Mouse (Mus musculus) heart, postnatal 25 days (tissue): ENCODE data around the gene Sh3bgrl3. TPM values are rescaled to one million over a fixed set of nuclear protein-coding genes. Genes with fewer than 3 reads are reported as not detected.
A peak's percentile ranks its signal among the peaks of the same experiment; 100 is the strongest.

Source experiments
- DNase-seq: peaks from one replicate; pipeline ENCODE4 v3.0.0; 2022; ENCODE audit warnings: low spot score
- intact Hi-C: fragments of 180-260 bp; cut with DNase I; formaldehyde crosslinking; loops from one replicate; pipeline ENCODE4 v1.15.1; 2025
- total RNA-seq, 2 experiments: library from RNA; stranded (reverse); gene quantifications; 2 replicates each; pipeline ENCODE4 v1.2.3; 2021

The Sh3bgrl3 gene
- total RNA-seq, 2 experiments from 2014 or later = 38.8 to 41.8 TPM

DNA sequence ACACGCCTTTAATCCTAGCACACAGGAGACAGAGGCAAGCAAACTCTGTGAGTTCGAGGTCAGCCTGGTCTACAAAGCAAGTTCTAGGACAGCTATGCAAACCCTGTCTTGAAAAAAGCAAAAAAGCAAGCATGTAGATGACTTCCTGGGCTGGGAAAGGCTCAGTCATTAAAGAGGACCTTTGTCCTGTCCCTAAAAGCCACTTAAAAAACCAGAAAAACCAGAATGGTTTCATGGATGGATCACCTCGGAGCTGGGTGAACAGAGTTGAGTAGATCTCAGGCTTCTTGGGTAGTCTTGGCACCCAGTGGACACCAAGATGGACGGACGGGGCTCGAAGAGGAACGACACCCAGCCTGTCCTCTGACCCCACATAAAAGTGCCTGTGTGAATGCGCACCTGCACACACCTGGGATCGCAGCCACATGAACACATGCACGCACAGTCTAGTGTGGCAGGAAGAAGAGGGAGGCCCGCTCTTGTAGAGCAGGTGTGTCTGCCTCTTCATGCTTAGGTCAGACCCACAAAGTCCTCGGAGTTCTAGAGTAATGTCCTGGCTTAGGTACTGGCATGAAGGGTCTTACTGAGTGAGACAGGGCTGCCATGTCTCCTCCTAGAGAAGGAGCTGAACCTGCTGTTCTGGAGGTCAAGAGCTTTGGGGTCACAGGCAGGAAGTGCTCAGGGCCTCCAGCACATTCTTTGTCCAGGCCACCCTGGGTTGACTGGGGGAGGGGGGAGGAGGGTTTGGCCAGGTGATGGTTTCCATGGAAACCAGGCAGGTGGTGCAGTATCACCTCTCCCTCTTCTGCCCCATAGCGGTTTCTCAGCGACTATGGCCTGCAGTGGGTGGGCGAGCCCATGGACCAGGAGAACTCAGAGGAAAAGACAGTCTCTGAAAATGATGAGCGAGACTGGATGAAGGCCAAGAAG lies 13.1 kb downstream of the Sh3bgrl3 start:
- DNase-seq = no peak
- intact Hi-C loops = no loop called here

DNA sequence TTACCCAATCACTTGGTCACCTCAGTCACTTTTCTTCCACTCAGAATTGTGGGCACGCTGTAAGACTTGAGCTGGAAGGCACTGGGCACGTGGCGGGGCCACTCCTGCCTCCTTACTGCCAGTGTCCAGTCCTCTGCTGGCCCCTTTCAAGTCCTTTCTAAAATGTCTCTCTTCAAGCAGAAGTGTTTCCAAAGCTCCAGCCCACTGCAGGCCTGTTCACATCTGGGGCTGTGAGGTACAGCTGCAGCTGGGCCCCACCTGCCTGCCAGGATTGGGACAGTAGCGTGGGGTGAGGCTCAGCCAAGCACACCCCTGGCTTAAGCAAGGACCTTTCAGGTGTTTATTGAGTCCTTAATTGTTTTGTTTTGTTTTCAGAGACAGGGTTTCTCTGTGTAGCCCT lies 14.6 kb downstream of the Sh3bgrl3 start:
- no peak for DNase-seq
- intact Hi-C loops = no loop called here

- DNase-seq = no peak
- intact Hi-C loops = no loop called here
Measured at GRCm38 (mm10) chr4:134113356-134113994, 15.1 kb downstream of the Sh3bgrl3 start.

DNA sequence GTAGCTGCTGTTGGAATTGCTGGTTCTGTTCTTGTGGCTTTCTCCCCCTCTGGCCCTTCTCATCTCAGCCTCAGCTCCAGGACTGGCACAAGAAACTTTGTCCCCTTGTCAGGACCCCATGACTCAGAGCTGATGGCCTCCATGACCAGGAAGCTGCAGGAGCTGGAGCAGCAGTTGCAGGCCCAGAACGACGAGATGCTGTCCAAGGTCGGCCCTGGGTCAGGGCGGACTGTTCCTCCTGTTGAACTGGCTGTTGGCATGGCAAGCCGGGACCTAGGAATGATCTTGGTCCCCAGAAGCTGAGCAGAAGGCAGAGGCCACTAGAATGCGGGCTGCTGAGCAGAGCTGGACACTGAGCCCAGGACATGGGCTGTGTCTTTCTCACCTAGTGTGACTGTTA lies 16.2 kb downstream of the Sh3bgrl3 start:
- DNase-seq = no peak
- intact Hi-C loops = no loop called here

- intact Hi-C loops = no loop called here
- no peak for DNase-seq
Measured at GRCm38 (mm10) chr4:134110653-134111052, 17.9 kb downstream of the Sh3bgrl3 start.

- intact Hi-C loops = no loop called here
- DNase-seq = no peak
Measured at GRCm38 (mm10) chr4:134108196-134108595, 20.4 kb downstream of the Sh3bgrl3 start.

DNA sequence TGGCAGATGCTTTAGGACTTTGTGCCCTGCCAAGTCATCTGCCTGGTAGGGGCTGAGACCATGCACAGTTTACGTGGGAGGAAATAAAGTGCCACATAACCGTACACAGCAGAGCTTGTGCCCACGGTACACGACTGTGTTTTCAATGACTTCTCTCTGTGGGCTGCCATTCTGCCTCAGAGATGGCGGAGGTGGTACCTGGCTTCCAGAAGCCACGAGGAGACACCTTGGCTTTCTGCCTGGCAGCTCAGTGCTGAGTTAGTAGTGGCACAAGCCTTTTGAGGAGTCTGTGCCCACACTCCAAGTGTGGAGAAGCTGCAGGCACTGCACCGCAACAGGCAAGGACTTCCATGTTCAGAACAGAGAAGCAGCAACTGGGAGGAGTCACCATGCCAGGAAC lies 20.9 kb downstream of the Sh3bgrl3 start:
- no peak for DNase-seq
- intact Hi-C loops = no loop called here

- intact Hi-C loops = no loop called here
- no peak for DNase-seq
Measured at GRCm38 (mm10) chr4:134106105-134106504, 22.5 kb downstream of the Sh3bgrl3 start.

- intact Hi-C loops = no loop called here
- no peak for DNase-seq
Measured at GRCm38 (mm10) chr4:134102742-134103119, 25.9 kb downstream of the Sh3bgrl3 start.

GRCm38 (mm10) chr4:134101979-134102741 lies 26.4 kb downstream of the Sh3bgrl3 start, which contains the start of gene Ubxn11:
TSS of gene Ubxn11 (plus strand) at chr4:134102570.
- DNase-seq = peak; percentile 75

DNA sequence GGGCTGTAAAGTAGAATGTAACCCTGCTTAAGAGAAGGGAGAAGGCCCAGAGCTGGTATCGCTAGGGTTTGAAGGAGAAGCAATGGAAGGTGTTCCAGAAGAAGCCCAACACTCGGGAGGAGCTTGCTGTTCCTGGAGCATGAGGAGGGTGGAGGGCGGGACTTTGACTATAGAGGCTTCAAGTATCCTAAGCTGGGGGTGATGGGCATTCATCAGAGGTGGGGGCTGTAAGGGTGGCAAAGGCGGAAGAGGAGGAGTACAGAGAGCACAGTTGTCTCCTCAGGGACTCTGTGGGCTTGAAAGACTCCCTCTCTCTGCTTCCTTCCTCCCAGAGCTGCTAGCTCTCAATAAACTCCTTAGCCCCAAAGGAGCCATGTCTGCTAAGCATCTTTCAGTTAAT lies 28.3 kb downstream of the Sh3bgrl3 start:
- DNase-seq = no peak
- intact Hi-C loops = no loop called here

More at GRCm38 (mm10) chr4:134101979-134102741, 26.4 kb downstream of the Sh3bgrl3 start, which contains the start of gene Ubxn11:
- intact Hi-C loops = no loop called here

DNA sequence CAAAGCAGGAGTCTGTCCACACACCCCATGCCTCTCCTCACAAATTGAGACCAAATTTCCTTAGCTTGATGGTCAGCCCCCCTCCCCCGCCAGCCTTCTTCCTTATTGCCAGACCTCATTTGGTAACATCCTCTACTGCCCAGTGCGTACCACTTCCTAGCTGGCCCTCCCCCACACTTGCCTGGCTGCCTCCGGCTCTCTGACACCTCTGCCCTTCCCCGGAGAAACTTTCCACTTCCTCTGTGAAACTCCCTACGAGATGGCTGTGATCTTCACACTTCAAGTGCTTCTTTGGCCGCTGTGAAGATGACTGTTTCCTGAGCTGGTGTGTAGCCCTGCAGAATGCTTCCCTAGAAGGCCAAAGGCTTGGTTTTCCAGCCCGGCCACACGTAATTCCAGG lies 30.0 kb downstream of the Sh3bgrl3 start:
- peak; percentile 24 for DNase-seq
- intact Hi-C loops = no loop called here

- DNase-seq = no peak
- intact Hi-C loops = no loop called here
Measured at GRCm38 (mm10) chr4:134097015-134097608, 31.5 kb downstream of the Sh3bgrl3 start.

DNA sequence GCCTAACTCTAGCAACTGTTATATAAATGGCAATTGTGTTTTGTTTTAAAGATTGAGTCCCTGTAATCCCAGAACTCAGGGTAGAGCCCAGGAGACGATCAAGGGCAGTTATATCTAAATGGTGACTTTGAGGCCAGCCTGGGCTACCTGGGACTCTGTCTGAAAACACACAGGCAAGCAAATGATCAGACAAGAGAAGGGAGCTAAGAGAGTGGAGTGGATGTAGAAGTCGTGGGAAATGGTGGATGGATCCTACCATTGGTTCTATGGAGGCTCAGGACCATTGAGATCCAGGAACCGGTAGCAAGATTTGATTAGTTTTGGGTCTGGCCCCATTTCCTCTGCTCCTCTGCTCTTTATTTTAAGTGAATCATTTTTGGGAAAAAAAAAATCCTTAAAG lies 32.5 kb downstream of the Sh3bgrl3 start:
- intact Hi-C loops = no loop called here

DNA sequence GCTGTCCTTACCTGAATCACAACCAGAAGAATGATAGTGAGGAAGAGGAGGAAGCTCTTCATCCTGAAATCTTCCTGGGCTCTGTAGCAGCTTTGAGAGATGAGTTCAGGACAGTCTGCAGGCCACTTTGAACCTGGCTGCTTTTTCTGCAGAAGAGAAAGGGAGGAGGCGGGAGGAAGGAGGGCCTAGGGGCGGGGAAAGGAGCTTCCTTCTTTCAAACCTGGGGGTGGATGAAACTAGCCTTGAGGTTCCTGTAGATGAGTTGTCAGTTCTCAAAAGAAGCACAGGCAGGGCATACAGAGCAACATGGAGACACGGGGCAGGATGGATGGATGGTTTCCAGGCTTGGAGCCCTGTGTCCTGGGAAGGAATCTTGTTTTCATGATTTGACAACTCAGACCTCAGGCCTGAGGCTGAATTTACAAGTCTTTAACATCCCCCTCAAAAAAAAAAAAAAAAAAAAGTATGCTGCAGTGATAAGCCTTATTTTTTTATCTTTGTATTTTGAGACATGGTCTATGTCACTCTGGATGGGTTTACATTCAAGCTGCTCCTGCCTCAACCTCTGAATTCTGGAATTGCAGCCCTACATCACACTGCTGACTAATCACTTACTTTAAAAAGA lies 33.6 kb downstream of the Sh3bgrl3 start, which contains the start of gene Cd52:
Gene Cd52 (minus strand): TSS at position 160 of the 625 bp plus-strand sequence.
- intact Hi-C loops = no loop called here
- no peak for DNase-seq

More for the DNA sequence above, 32.5 kb downstream of the Sh3bgrl3 start:
- no peak for DNase-seq

- DNase-seq = no peak
- intact Hi-C loops = no loop called here
Measured at GRCm38 (mm10) chr4:134094004-134094564, 34.5 kb downstream of the Sh3bgrl3 start.

DNA sequence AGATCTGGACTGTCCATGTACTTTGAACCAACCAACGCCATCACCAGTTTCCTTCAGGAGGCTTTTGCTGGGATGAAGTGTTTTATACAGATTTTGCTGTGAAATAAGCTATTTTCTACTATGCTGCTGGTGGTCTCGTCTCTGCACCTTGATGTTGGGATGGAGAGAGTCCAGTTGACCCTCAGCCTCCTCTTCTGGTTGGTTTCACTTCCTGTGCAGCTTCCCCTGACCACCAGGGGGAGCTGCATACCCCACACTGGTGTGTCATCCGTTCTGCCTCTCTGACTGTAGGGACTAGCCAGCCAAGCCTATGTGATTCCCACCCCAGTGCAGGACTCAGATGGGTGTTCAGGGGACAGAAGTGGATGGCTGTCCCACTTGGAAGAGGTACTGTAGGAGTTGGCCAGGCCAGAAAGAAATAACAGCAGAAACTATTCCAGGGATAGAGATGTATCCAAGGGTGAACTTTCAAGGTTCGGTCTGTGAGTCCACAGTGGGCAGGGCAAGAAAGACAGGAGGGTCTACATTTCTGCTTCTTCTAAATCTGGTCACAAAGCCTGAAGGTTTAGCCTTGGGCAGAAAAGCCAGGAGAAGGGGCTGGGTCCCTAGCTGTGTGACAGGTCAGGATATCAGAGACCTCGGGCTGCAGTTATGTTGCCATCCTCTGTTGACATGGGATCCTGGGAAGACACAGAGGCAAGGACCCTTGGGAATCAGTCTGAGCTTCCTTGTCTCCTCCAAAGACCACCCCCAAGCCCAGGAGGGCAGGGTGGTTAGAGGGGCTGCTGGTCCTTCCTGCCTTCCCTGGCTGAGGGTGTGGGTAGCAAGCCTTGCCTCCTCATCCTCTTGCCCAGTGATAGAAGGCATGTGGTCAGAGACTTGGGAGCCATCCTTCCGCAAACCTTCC lies 36.0 kb downstream of the Sh3bgrl3 start:
- intact Hi-C loops = no loop called here
- no peak for DNase-seq

- DNase-seq = no peak
- intact Hi-C loops = no loop called here
Measured at GRCm38 (mm10) chr4:134091225-134091529, 37.4 kb downstream of the Sh3bgrl3 start.
